Mouse (Mus musculus): ENCODE results near the gene Flot1. TPM values are rescaled to one million over a fixed set of nuclear protein-coding genes. Genes with fewer than 3 reads are reported as not detected.

Gene Flot1
- polyA plus RNA-seq, 1 experiment from 2014 or later = 44.2 TPM

- no peaks in the 10 kb centered on the region for H3K9me3 ChIP-seq (ENCODE audit: control insufficient read depth, low read depth, low read length)
- H3K4me1 ChIP-seq (ENCODE audit: control insufficient read depth, insufficient read depth, low read length) = peaks cover 25% of the 10 kb centered on the region; the same call in 1 of the 2 replicates
- peak; percentile 72; the same call in 1 of the 2 replicates for ATAC-seq (ENCODE audit: insufficient number of reproducible peaks, insufficient read depth, low FRiP score, low read depth)
- H3K4me2 ChIP-seq (replicated peaks; ENCODE audit: low read depth, low read length) = no peak overlapping the region
- WGBS = 40% methylated on average over 7 of the region's 7 CpGs
- no peaks in the 10 kb centered on the region for H3K36me3 ChIP-seq (ENCODE audit: control insufficient read depth, insufficient read depth, low read length)
- H3K9ac ChIP-seq (replicated peaks; ENCODE audit: low read depth, low read length) = no peak overlapping the region
- H3K27ac ChIP-seq (ENCODE audit: low read length) = peak overlapping the region; percentile 46; the same call in 1 of the 2 replicates
- no peak overlapping the region for H3K4me3 ChIP-seq (ENCODE audit: low read depth, low read length)
- H3K27me3 ChIP-seq (ENCODE audit: control insufficient read depth, insufficient read depth, low read length) = no peaks in the 10 kb centered on the region
Observed at GRCm38 (mm10) chr17:35813245-35813647, 9.8 kb upstream of the Flot1 start.

GRCm38 (mm10) chr17:35813653-35814052, 9.4 kb upstream of the Flot1 start:
- Histone ChIP-seq H3K4me3 (ENCODE audit: low read depth, low read length) (no peak overlapping the region), H3K9me3 (ENCODE audit: control insufficient read depth, low read depth, low read length) (no peaks in the 10 kb centered on the region), H3K4me1 (ENCODE audit: control insufficient read depth, insufficient read depth, low read length) (peaks cover 25% of the 10 kb centered on the region; the same call in 1 of the 2 replicates), H3K9ac (replicated peaks; ENCODE audit: low read depth, low read length) (no peak overlapping the region), H3K36me3 (ENCODE audit: control insufficient read depth, insufficient read depth, low read length) (no peaks in the 10 kb centered on the region), H3K27me3 (ENCODE audit: control insufficient read depth, insufficient read depth, low read length) (no peaks in the 10 kb centered on the region), H3K27ac (ENCODE audit: low read length) (peak overlapping the region; percentile 46; the same call in 1 of the 2 replicates), H3K4me2 (replicated peaks; ENCODE audit: low read depth, low read length) (no peak overlapping the region)
- peak; percentile 33; the same call in 1 of the 2 replicates for ATAC-seq (ENCODE audit: insufficient number of reproducible peaks, insufficient read depth, low FRiP score, low read depth)
- WGBS = 66% methylated on average over 7 of the region's 7 CpGs

- Histone ChIP-seq H3K4me2 (replicated peaks; ENCODE audit: low read depth, low read length) (no peak overlapping the region), H3K27ac (ENCODE audit: low read length) (peak overlapping the region; percentile 63; the same call in 1 of the 2 replicates), H3K4me1 (ENCODE audit: control insufficient read depth, insufficient read depth, low read length) (peaks cover 25% of the 10 kb centered on the region; the same call in 1 of the 2 replicates), H3K4me3 (ENCODE audit: low read depth, low read length) (no peak overlapping the region), H3K9me3 (ENCODE audit: control insufficient read depth, low read depth, low read length) (no peaks in the 10 kb centered on the region), H3K27me3 (ENCODE audit: control insufficient read depth, insufficient read depth, low read length) (no peaks in the 10 kb centered on the region), H3K36me3 (ENCODE audit: control insufficient read depth, insufficient read depth, low read length) (no peaks in the 10 kb centered on the region), H3K9ac (replicated peaks; ENCODE audit: low read depth, low read length) (0 out of 2 replicates have a peak overlapping the region, but pooled peaks have one; percentile 10)
- 28% methylated on average over 6 of the region's 6 CpGs for WGBS
- no peak for ATAC-seq (ENCODE audit: insufficient number of reproducible peaks, insufficient read depth, low FRiP score, low read depth)
Observed at GRCm38 (mm10) chr17:35814678-35815077, 8.4 kb upstream of the Flot1 start.

- no peak overlapping the region for H3K4me3 ChIP-seq (ENCODE audit: low read depth, low read length)
- H3K4me2 ChIP-seq (replicated peaks; ENCODE audit: low read depth, low read length) = no peak overlapping the region
- no peaks in the 10 kb centered on the region for H3K9me3 ChIP-seq (ENCODE audit: control insufficient read depth, low read depth, low read length)
- no peak for ATAC-seq (ENCODE audit: insufficient number of reproducible peaks, insufficient read depth, low FRiP score, low read depth)
- WGBS = 59% methylated on average over 7 of the region's 7 CpGs
- no peak overlapping the region for H3K27ac ChIP-seq (ENCODE audit: low read length)
- H3K4me1 ChIP-seq (ENCODE audit: control insufficient read depth, insufficient read depth, low read length) = peaks cover 28% of the 10 kb centered on the region; the same call in 1 of the 2 replicates
- no peaks in the 10 kb centered on the region for H3K27me3 ChIP-seq (ENCODE audit: control insufficient read depth, insufficient read depth, low read length)
- H3K9ac ChIP-seq (replicated peaks; ENCODE audit: low read depth, low read length) = no peak overlapping the region
- H3K36me3 ChIP-seq (ENCODE audit: control insufficient read depth, insufficient read depth, low read length) = no peaks in the 10 kb centered on the region
Observed at GRCm38 (mm10) chr17:35815836-35816235, 7.2 kb upstream of the Flot1 start.

GRCm38 (mm10) chr17:35816686-35817085, 6.3 kb upstream of the Flot1 start:
- Histone ChIP-seq H3K4me3 (ENCODE audit: low read depth, low read length) (no peak overlapping the region), H3K27me3 (ENCODE audit: control insufficient read depth, insufficient read depth, low read length) (no peaks in the 10 kb centered on the region), H3K27ac (ENCODE audit: low read length) (no peak overlapping the region), H3K9me3 (ENCODE audit: control insufficient read depth, low read depth, low read length) (no peaks in the 10 kb centered on the region), H3K4me2 (replicated peaks; ENCODE audit: low read depth, low read length) (no peak overlapping the region), H3K9ac (replicated peaks; ENCODE audit: low read depth, low read length) (no peak overlapping the region), H3K4me1 (ENCODE audit: control insufficient read depth, insufficient read depth, low read length) (peaks cover 30% of the 10 kb centered on the region; the same call in 1 of the 2 replicates), H3K36me3 (ENCODE audit: control insufficient read depth, insufficient read depth, low read length) (no peaks in the 10 kb centered on the region)
- WGBS = 32% methylated on average over 13 of the region's 14 CpGs
- no peak for ATAC-seq (ENCODE audit: insufficient number of reproducible peaks, insufficient read depth, low FRiP score, low read depth)

GRCm38 (mm10) chr17:35817226-35817625, 5.8 kb upstream of the Flot1 start:
- Histone ChIP-seq H3K9ac (replicated peaks; ENCODE audit: low read depth, low read length) (0 out of 2 replicates have a peak overlapping the region, but pooled peaks have one; percentile 2), H3K4me1 (ENCODE audit: control insufficient read depth, insufficient read depth, low read length) (peaks cover 33% of the 10 kb centered on the region; the same call in 1 of the 2 replicates), H3K4me2 (replicated peaks; ENCODE audit: low read depth, low read length) (no peak overlapping the region), H3K36me3 (ENCODE audit: control insufficient read depth, insufficient read depth, low read length) (no peaks in the 10 kb centered on the region), H3K4me3 (ENCODE audit: low read depth, low read length) (no peak overlapping the region), H3K9me3 (ENCODE audit: control insufficient read depth, low read depth, low read length) (no peaks in the 10 kb centered on the region), H3K27ac (ENCODE audit: low read length) (no peak overlapping the region), H3K27me3 (ENCODE audit: control insufficient read depth, insufficient read depth, low read length) (no peaks in the 10 kb centered on the region)
- 55% methylated on average over 10 of the region's 10 CpGs for WGBS
- no peak for ATAC-seq (ENCODE audit: insufficient number of reproducible peaks, insufficient read depth, low FRiP score, low read depth)

- Histone ChIP-seq H3K4me2 (replicated peaks; ENCODE audit: low read depth, low read length) (no peak overlapping the region), H3K4me1 (ENCODE audit: control insufficient read depth, insufficient read depth, low read length) (peaks cover 27% of the 10 kb centered on the region; the same call in 1 of the 2 replicates), H3K27ac (ENCODE audit: low read length) (no peak overlapping the region), H3K9me3 (ENCODE audit: control insufficient read depth, low read depth, low read length) (no peaks in the 10 kb centered on the region), H3K36me3 (ENCODE audit: control insufficient read depth, insufficient read depth, low read length) (no peaks in the 10 kb centered on the region), H3K9ac (replicated peaks; ENCODE audit: low read depth, low read length) (no peak overlapping the region), H3K4me3 (ENCODE audit: low read depth, low read length) (no peak overlapping the region), H3K27me3 (ENCODE audit: control insufficient read depth, insufficient read depth, low read length) (no peaks in the 10 kb centered on the region)
- 71% methylated on average over 5 of the region's 5 CpGs for WGBS
- ATAC-seq (ENCODE audit: insufficient number of reproducible peaks, insufficient read depth, low FRiP score, low read depth) = no peak
Observed at GRCm38 (mm10) chr17:35820111-35820510, 2.9 kb upstream of the Flot1 start.

GRCm38 (mm10) chr17:35821439-35822430, 1.3 kb upstream of the Flot1 start, which contains the start of gene Ier3:
TSS of gene Ier3 (plus strand) at chr17:35821684.
- Histone ChIP-seq H3K4me2 (replicated peaks; ENCODE audit: low read depth, low read length) (peak within 1 kb of the TSS; percentile 91), H3K27me3 (ENCODE audit: control insufficient read depth, insufficient read depth, low read length) (no peaks in the 10 kb centered on the region), H3K4me3 (ENCODE audit: low read depth, low read length) (peak within 1 kb of the TSS; percentile 62), H3K9me3 (ENCODE audit: control insufficient read depth, low read depth, low read length) (no peaks in the 10 kb centered on the region), H3K4me1 (ENCODE audit: control insufficient read depth, insufficient read depth, low read length) (peaks cover 19% of the 10 kb centered on the region; the same call in 1 of the 2 replicates), H3K9ac (replicated peaks; ENCODE audit: low read depth, low read length) (peak within 1 kb of the TSS; percentile 53), H3K36me3 (ENCODE audit: control insufficient read depth, insufficient read depth, low read length) (peaks cover 10% of the 10 kb centered on the region; the same call in 1 of the 2 replicates), H3K27ac (ENCODE audit: low read length) (peak within 1 kb of the TSS; percentile 81)
- 1% methylated on average over 62 of the region's 62 CpGs for WGBS
- peak; percentile 70 for ATAC-seq (ENCODE audit: insufficient number of reproducible peaks, insufficient read depth, low FRiP score, low read depth)
